ENCODE assay signal across 9 mouse cellular contexts in genomic region chr11:120303559-120304349, GRCm38 (mm10). TPM values are rescaled to one million over a fixed set of nuclear protein-coding genes. Genes with fewer than 3 reads are reported as not detected.
DNase-seq lines count a peak whose midpoint lies in the region; ATAC-seq and TF ChIP-seq lines count a peak whose summit lies in the region.
"Had no signal": no experiment of that assay in that cellular context is flagged by ENCODE, and none has a peak within 500 bp of the region (broad histone marks: within the 10 kb centered on the region; RNA-seq: fewer than 3 reads in every experiment).

No protein-coding gene starts in this region.

- no peaks in the 10 kb centered on the region; the same call in 1 of the 2 replicates for H3K27me3 ChIP-seq in intestine, embryonic 16.5 days (replicated peaks; ENCODE audit: control insufficient read depth, insufficient read depth, low read length)
- H3K27me3 ChIP-seq in intestine, embryonic 15.5 days (replicated peaks), result no peaks in the 10 kb centered on the region
- H3K27me3 ChIP-seq in limb, embryonic 10.5 days (ENCODE audit: low read depth, poor library complexity, severe bottlenecking), result peaks cover 7% of the 10 kb centered on the region; the same call in 1 of the 2 replicates
- H3K27me3 ChIP-seq in midbrain, embryonic 14.5 days (ENCODE audit: control insufficient read depth, insufficient read depth, low read length), result peaks cover 7% of the 10 kb centered on the region; the same call in 1 of the 2 replicates
- H3K27me3 ChIP-seq: hindbrain, embryonic 15.5 days had no signal

- no peak for ATAC-seq in intestine, embryonic 16.5 days
- ATAC-seq in intestine, embryonic 15.5 days, result no peak
- peak; percentile 67 for ATAC-seq in erythroblast, adult 5-6 weeks (replicated peaks; ENCODE audit: low FRiP score, poor library complexity, severe bottlenecking)
- ATAC-seq in midbrain, embryonic 14.5 days (ENCODE audit: low FRiP score, low TSS enrichment), result no peak

- H3K9ac ChIP-seq in intestine, embryonic 16.5 days (ENCODE audit: low read depth, low read length), result 0 out of 2 replicates have a peak overlapping the region, but pooled peaks have one; percentile 16
- H3K9ac ChIP-seq in intestine, embryonic 15.5 days, result no peak overlapping the region
- no peak overlapping the region for H3K9ac ChIP-seq in midbrain, embryonic 14.5 days (replicated peaks; ENCODE audit: low read length)

- no peak overlapping the region for H3K4me2 ChIP-seq in intestine, embryonic 16.5 days (ENCODE audit: low read depth, low read length)
- H3K4me2 ChIP-seq in intestine, embryonic 15.5 days (replicated peaks), result no peak overlapping the region
- H3K4me2 ChIP-seq in midbrain, embryonic 14.5 days (ENCODE audit: low read length), result no peak overlapping the region; the same call in 1 of the 2 replicates

- DNase-seq in limb, embryonic 10.5 days (ENCODE audit: low spot score), result no peak
- DNase-seq in midbrain, embryonic 14.5 days, result no peak
- no peak for DNase-seq in left cerebral cortex, postnatal 25 days (ENCODE audit: low spot score in 2 of 2)
- no peak for DNase-seq in lung, postnatal 36 days
- DNase-seq in lung, adult 2 months, result no peak

- TF ChIP-seq CTCF in lung, adult 2 months (IDR thresholded peaks at IDR 0.05; ENCODE audit: insufficient read depth, low read length), result no peak

- WGBS in intestine, embryonic 16.5 days, result 78% methylated on average over 21 of the region's 21 CpGs
- WGBS in intestine, embryonic 15.5 days, result 83% methylated on average over 21 of the region's 21 CpGs
- 90% methylated on average over 21 of the region's 21 CpGs for WGBS in limb, embryonic 10.5 days
- WGBS in midbrain, embryonic 14.5 days, result 87% methylated on average over 21 of the region's 21 CpGs
- WGBS in lung, adult 2 months, result 94% methylated on average over 21 of the region's 21 CpGs

- peaks cover 30% of the 10 kb centered on the region for H3K4me1 ChIP-seq in intestine, embryonic 16.5 days (ENCODE audit: control insufficient read depth, insufficient read depth, low read length)
- H3K4me1 ChIP-seq in intestine, embryonic 15.5 days (replicated peaks), result peaks cover 36% of the 10 kb centered on the region
- H3K4me1 ChIP-seq in limb, embryonic 10.5 days, result peaks cover 76% of the 10 kb centered on the region
- H3K4me1 ChIP-seq in midbrain, embryonic 14.5 days (ENCODE audit: control insufficient read depth, insufficient read depth, low read length), result peaks cover 40% of the 10 kb centered on the region
- H3K4me1 ChIP-seq in lung, adult 2 months (ENCODE audit: control insufficient read depth, insufficient read depth, low read length), result peaks cover 3% of the 10 kb centered on the region

- TF ChIP-seq POLR2A in lung, adult 2 months (IDR thresholded peaks at IDR 0.05; ENCODE audit: borderline replicate concordance, extremely low read depth, low read depth, low read length), result no peak

- H3K27ac ChIP-seq in intestine, embryonic 16.5 days (ENCODE audit: low read length), result no peak overlapping the region
- H3K27ac ChIP-seq in intestine, embryonic 15.5 days, result no peak overlapping the region
- H3K27ac ChIP-seq in limb, embryonic 10.5 days, result peak overlapping the region; percentile 98
- H3K27ac ChIP-seq in midbrain, embryonic 14.5 days (replicated peaks; ENCODE audit: low read depth, low read length), result 0 out of 2 replicates have a peak overlapping the region, but pooled peaks have one; percentile 93

- no peak overlapping the region for H3K4me3 ChIP-seq in intestine, embryonic 16.5 days (ENCODE audit: low read length)
- no peak overlapping the region for H3K4me3 ChIP-seq in intestine, embryonic 15.5 days (replicated peaks)
- peak overlapping the region; percentile 65; the same call in 1 of the 2 replicates for H3K4me3 ChIP-seq in limb, embryonic 10.5 days
- no peak overlapping the region for H3K4me3 ChIP-seq in midbrain, embryonic 14.5 days (replicated peaks; ENCODE audit: low read depth, low read length)
- H3K4me3 ChIP-seq in lung, adult 2 months (replicated peaks; ENCODE audit: extremely low read depth, low read depth, low read length), result no peak overlapping the region

- H3K9me3 ChIP-seq in intestine, embryonic 16.5 days (ENCODE audit: control insufficient read depth, low read length), result no peaks in the 10 kb centered on the region
- H3K9me3 ChIP-seq in intestine, embryonic 15.5 days, result no peaks in the 10 kb centered on the region
- no peaks in the 10 kb centered on the region for H3K9me3 ChIP-seq in limb, embryonic 10.5 days (replicated peaks)
- H3K9me3 ChIP-seq in midbrain, embryonic 14.5 days (ENCODE audit: control insufficient read depth, low read length), result no peaks in the 10 kb centered on the region
- H3K9me3 ChIP-seq: hindbrain, embryonic 15.5 days had no signal

- no peaks in the 10 kb centered on the region for H3K36me3 ChIP-seq in intestine, embryonic 16.5 days (ENCODE audit: control insufficient read depth, insufficient read depth, low read length)
- no peaks in the 10 kb centered on the region for H3K36me3 ChIP-seq in intestine, embryonic 15.5 days
- H3K36me3 ChIP-seq in limb, embryonic 10.5 days, result no peaks in the 10 kb centered on the region
- H3K36me3 ChIP-seq in midbrain, embryonic 14.5 days (ENCODE audit: control insufficient read depth, insufficient read depth, low read length), result no peaks in the 10 kb centered on the region
- H3K36me3 ChIP-seq: hindbrain, embryonic 15.5 days had no signal

- intact Hi-C loops in left cerebral cortex, postnatal 25 days (cut with DNase I), result loop anchor here (2.0 kb wide), 2 partner anchors 45 to 63 kb away; partner anchors contain the start of gene Actg1

RNA-seq across cellular contexts. Expression of gene Actg1, which starts 44.6 kb away (rescaled TPM):
- 2,886 and 2,944 TPM in 2 replicates for polyA plus RNA-seq in intestine, embryonic 16.5 days (2015; fragmentation: Nextera tagmentation; extraction: Ambion mirVana)
- polyA plus RNA-seq in intestine, embryonic 15.5 days (2015; fragmentation: Nextera tagmentation; extraction: Ambion mirVana), result 2,607 and 2,658 TPM in 2 replicates
- 637 and 655 TPM in 2 replicates for total RNA-seq in erythroblast, adult 5-6 weeks (2015; ENCODE audit: low replicate concordance)
- total RNA-seq in erythroblast, adult 5-6 weeks (2017; ENCODE audit: low replicate concordance), result 301 and 341 TPM in 2 replicates
- 3,099 and 3,197 TPM in 2 replicates for polyA plus RNA-seq in limb, embryonic 10.5 days (2016; fragmentation: Nextera tagmentation; extraction: Ambion mirVana)
- 4,502 and 4,930 TPM in 2 replicates for polyA plus RNA-seq in midbrain, embryonic 14.5 days (2014; fragmentation: Nextera tagmentation; extraction: Ambion mirVana)
- total RNA-seq in left cerebral cortex, postnatal 25 days (2021), result 1,000 to 10,000 TPM; 1,262 to 1,272 TPM
- 941 and 1,175 TPM in 2 replicates for polyA plus RNA-seq in lung, adult 2 months (2012; rRNA removed)

RNA-seq across cellular contexts. Expression of gene Fscn2, which starts 57.6 kb away (rescaled TPM):
- 0.55 TPM in 1 of 2 replicates, not detected in the other for polyA plus RNA-seq in intestine, embryonic 16.5 days (2015; fragmentation: Nextera tagmentation; extraction: Ambion mirVana)
- 0.18 TPM in 1 of 2 replicates, not detected in the other for polyA plus RNA-seq in intestine, embryonic 15.5 days (2015; fragmentation: Nextera tagmentation; extraction: Ambion mirVana)
- not detected in 2 replicates for total RNA-seq in erythroblast, adult 5-6 weeks (2015; ENCODE audit: low replicate concordance)
- not detected in 2 replicates for total RNA-seq in erythroblast, adult 5-6 weeks (2017; ENCODE audit: low replicate concordance)
- 0.35 and 0.74 TPM in 2 replicates for polyA plus RNA-seq in limb, embryonic 10.5 days (2016; fragmentation: Nextera tagmentation; extraction: Ambion mirVana)
- 1.7 and 2.5 TPM in 2 replicates for polyA plus RNA-seq in midbrain, embryonic 14.5 days (2014; fragmentation: Nextera tagmentation; extraction: Ambion mirVana)
- under 1 TPM in 1 of 2 experiments, not detected in 1; 0.21 TPM for total RNA-seq in left cerebral cortex, postnatal 25 days (2021)
- polyA plus RNA-seq in lung, adult 2 months (2012; rRNA removed), result 0.06 and 0.60 TPM in 2 replicates

Comparison
In these comparisons a context has a peak if more than half of its experiments do, and no peak if none do; other contexts are left out.
1. H3K27ac ChIP-seq: peak in limb, embryonic 10.5 days (single experiment) and midbrain, embryonic 14.5 days (single experiment); none in intestine, embryonic 16.5 days (single experiment) and intestine, embryonic 15.5 days (single experiment).